Mouse (Mus musculus): ENCODE results near the gene Tmem30c.
A peak's percentile ranks its signal among the peaks of the same experiment; 100 is the strongest.

The Tmem30c gene

GRCm38 (mm10) chr16:57231089-57231936 is 61.4 kb downstream of the Tmem30c start, which contains the start of gene Tbc1d23:
TSS of gene Tbc1d23 (minus strand) at chr16:57231504.
- peak; percentile 95 to 98 for DNase-seq

GRCm38 (mm10) chr16:57226444-57226843 is 66.2 kb downstream of the Tmem30c start:
- DNase-seq, result no peak

GRCm38 (mm10) chr16:57220361-57220760 is 72.3 kb downstream of the Tmem30c start:
- no peak for DNase-seq

Data from kidney, postnatal 25 days (tissue).